Mouse (Mus musculus) frontal cortex, adult (tissue): ENCODE measurements around the gene Dkkl1.
"Not testable (repeated sequence)": the region's sequence is repeated elsewhere in the genome, so short reads cannot be mapped to it uniquely, and the experiment has no call there.

Experiments used
- ATAC-seq: cut with Nextera tagmentation; 2 replicates; pipeline ENCODE4 v1.9.2; 2017; ENCODE audit warnings: mild to moderate bottlenecking, moderate library complexity, mixed read lengths; ENCODE audit not compliant: low TSS enrichment

Dkkl1 gene

GRCm38 (mm10) chr7:45193871-45194785 lies 17.8 kb downstream of the Dkkl1 start:
- no peak for ATAC-seq

- ATAC-seq = no peak
Observed at GRCm38 (mm10) chr7:45193406-45193805, 18.5 kb downstream of the Dkkl1 start.

GRCm38 (mm10) chr7:45192585-45193310 lies 19.2 kb downstream of the Dkkl1 start:
- no peak for ATAC-seq

- ATAC-seq = no peak
Observed at GRCm38 (mm10) chr7:45191803-45192363, 20.1 kb downstream of the Dkkl1 start.

- ATAC-seq = no peak
Observed at GRCm38 (mm10) chr7:45191161-45191560, 20.8 kb downstream of the Dkkl1 start.

- ATAC-seq = no peak
Observed at GRCm38 (mm10) chr7:45190186-45190585, 21.8 kb downstream of the Dkkl1 start.

GRCm38 (mm10) chr7:45189600-45189999 lies 22.3 kb downstream of the Dkkl1 start:
- ATAC-seq = peak; percentile 80

GRCm38 (mm10) chr7:45185921-45186320 lies 26.0 kb downstream of the Dkkl1 start:
- no peak for ATAC-seq

GRCm38 (mm10) chr7:45183672-45184071 lies 28.3 kb downstream of the Dkkl1 start:
- no peak for ATAC-seq

GRCm38 (mm10) chr7:45182606-45183005 lies 29.3 kb downstream of the Dkkl1 start:
- ATAC-seq = peak; percentile 31; the same call in 1 of the 2 replicates

GRCm38 (mm10) chr7:45182199-45182601 lies 29.7 kb downstream of the Dkkl1 start:
- ATAC-seq = peak; percentile 92

GRCm38 (mm10) chr7:45181540-45181939 lies 30.4 kb downstream of the Dkkl1 start:
- ATAC-seq = no peak

GRCm38 (mm10) chr7:45180896-45181477 lies 31.0 kb downstream of the Dkkl1 start, which contains the start of gene Pth2:
TSS of gene Pth2 (plus strand) at chr7:45180995.
- no peak for ATAC-seq

GRCm38 (mm10) chr7:45179469-45179868 lies 32.5 kb downstream of the Dkkl1 start, which contains the start of gene Gfy:
TSS of gene Gfy (minus strand) at chr7:45179569.
- no peak for ATAC-seq

- ATAC-seq = no peak
Observed at GRCm38 (mm10) chr7:45178550-45178949, 33.4 kb downstream of the Dkkl1 start.

- ATAC-seq = no peak; the same call in 1 of the 2 replicates
Observed at GRCm38 (mm10) chr7:45176356-45176755, 35.6 kb downstream of the Dkkl1 start.

- ATAC-seq = 0 out of 2 replicates have a peak, but pooled peaks have one; percentile 2
Observed at GRCm38 (mm10) chr7:45175929-45176328, 36.0 kb downstream of the Dkkl1 start.

- no peak for ATAC-seq
Observed at GRCm38 (mm10) chr7:45175398-45175797, 36.5 kb downstream of the Dkkl1 start.

- ATAC-seq = 0 out of 2 replicates have a peak, but pooled peaks have one; percentile 7
Observed at GRCm38 (mm10) chr7:45174567-45175280, 37.2 kb downstream of the Dkkl1 start.

- not testable (repeated sequence) for ATAC-seq
Observed at GRCm38 (mm10) chr7:45173772-45174171, 38.2 kb downstream of the Dkkl1 start.

GRCm38 (mm10) chr7:45172974-45173373 lies 39.0 kb downstream of the Dkkl1 start:
- no peak for ATAC-seq
